Mouse (Mus musculus): ENCODE results near the gene Pebp1. TPM values are rescaled to one million over a fixed set of nuclear protein-coding genes. Genes with fewer than 3 reads are reported as not detected.
A peak's percentile ranks its signal among the peaks of the same experiment; 100 is the strongest.

The Pebp1 gene
- total RNA-seq, 2 experiments from 2014 or later, result 698 to 787 TPM

DNA sequence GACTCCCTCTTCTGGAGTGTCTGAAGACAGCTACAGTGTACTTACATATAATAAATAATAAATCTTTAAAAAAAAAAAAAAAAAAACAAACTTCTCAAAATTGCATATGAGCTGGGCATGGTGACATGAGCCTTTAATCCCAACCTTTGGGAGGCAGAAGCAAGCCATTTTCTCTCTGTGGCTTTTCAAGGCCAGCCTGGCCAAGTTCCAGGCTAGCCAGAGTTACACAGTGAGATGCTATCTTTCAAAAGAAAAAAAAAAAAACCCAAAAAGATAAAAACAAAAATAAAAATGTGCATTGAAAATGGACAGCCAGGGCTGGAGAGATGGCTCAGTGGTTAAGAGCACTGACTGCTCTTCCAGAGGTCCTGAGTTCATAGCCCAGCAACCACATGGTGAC lies 2.2 kb upstream of the Pebp1 start:
- DNase-seq (ENCODE audit: extremely low spot score in 1 of 2, low spot score in 1 of 2), result no peak

- no peak for DNase-seq (ENCODE audit: extremely low spot score in 1 of 2, low spot score in 1 of 2)
These were observed 1.1 kb downstream of the Pebp1 start for GRCm38 (mm10) chr5:117286286-117286685.

DNA sequence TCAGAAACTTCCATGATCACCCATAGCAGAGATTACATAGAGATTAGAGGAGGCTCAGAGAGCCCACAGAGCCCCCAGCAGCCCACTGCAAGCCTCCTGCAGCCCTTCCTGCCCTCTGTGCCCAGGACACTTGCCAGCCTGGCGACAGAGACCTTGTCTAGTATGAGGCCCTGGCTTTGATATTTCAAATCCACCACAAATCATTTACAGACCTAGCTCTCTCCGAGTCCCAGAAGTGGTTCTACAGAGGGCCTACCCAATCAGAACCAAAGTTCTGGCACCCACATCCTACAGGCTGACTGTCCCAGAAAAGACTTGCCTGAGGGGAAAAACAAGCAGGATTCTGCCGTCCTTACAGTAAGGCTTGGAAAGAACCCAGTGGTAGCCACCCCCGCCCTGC lies 2.2 kb downstream of the Pebp1 start:
- DNase-seq (ENCODE audit: extremely low spot score in 1 of 2, low spot score in 1 of 2), result no peak

GRCm38 (mm10) chr5:117284682-117285081 lies 2.7 kb downstream of the Pebp1 start:
- DNase-seq (ENCODE audit: extremely low spot score in 1 of 2, low spot score in 1 of 2), result no peak

DNA sequence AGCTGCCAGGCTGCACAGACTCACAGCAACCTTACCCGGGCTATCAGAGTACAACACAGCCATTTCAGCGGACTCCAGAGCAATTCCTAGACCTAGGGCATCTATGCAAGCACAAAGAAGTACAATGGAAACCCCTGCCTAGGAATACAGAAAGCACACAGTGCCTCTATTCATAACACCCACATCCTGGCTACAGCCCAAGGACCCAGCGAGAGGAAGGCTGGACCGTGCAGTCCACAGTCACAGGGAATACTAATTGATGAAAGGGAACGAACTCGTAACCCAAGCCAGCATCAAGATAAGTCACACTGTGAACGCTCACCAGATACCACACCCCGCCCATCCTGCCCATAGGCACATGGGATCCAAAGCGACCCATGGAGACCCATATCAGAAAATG lies 3.4 kb downstream of the Pebp1 start:
- DNase-seq (ENCODE audit: extremely low spot score in 1 of 2, low spot score in 1 of 2), result no peak

DNA sequence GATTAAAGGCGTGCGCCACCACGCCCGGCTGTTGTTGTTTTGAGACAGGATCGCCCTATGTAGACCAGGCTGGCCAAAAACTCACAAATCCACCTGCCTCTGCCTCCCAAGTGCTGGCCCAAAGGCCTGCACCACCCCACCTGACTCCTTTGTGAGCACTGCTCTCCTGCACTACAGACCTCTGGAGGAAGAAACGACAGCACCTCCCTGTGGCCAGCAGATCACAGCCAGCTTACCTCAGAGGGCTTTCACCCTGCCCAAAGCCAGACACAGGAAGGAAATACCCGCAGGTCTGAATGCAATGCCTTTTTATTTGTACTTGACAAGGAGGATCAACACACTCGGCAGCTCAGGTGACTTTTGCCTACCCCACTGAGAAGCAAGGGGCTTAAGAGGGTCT lies 5.1 kb downstream of the Pebp1 start:
- no peak for DNase-seq (ENCODE audit: extremely low spot score in 1 of 2, low spot score in 1 of 2)

- no peak for DNase-seq (ENCODE audit: extremely low spot score in 1 of 2, low spot score in 1 of 2)
These were observed 5.9 kb downstream of the Pebp1 start for GRCm38 (mm10) chr5:117281536-117281935.

DNA sequence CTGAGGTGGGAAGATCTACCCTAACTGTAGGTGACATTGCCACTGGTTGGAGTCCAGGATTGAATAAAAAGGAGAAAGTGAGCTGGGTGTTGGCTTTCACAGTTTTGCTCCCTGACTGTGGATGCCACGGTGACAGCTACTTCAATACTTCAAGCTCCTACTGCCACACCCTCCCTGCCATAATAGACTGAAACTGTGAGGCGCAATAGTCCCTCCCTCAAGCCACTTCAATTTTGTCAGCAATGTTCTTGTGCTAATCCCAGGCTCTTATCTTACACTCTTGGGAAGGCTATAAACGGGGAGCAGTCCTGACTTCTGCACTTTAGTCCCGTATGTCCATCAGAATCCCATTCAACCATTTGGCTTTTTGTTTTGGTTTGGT lies 7.8 kb downstream of the Pebp1 start:
- no peak for DNase-seq (ENCODE audit: extremely low spot score in 1 of 2, low spot score in 1 of 2)

DNA sequence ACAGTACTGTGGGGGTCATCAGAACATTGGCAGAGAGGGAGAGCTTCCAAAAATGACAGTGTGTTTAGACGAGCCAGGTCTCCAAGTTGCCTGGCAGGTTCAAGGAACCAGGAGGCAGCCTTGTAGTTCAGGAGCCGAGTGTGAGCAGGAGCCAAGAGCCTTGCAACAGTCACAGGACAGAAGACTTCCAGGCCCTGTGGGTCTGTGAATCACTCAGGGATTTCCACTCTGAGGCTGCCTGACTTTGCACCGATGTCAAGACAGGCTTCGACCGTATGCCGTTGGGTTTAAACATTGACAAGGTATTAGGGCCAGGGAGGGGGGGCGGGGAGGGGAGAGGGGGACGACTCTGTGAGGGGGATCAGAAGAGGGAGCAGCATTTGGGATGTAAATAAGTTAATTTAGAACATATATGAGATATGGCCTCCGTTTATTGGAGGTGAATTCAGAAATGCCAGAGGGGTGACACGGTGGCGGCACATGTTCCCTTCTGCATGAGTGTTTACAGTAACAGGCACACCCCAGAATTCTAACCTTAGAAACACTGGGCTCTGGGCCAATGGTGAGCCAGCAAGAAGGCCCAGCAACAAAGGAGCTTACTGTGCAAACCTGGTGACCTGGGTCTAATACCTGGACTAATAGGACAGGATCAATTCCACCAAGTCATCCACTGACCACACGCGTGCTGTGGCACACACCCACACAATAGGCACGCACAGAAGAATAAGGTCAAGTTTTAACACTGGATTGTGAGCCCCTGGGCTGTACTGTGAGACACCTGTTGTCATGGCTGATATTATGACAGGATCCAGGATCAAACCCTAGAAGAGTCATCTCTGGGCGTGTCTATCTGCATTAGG lies 8.4 kb downstream of the Pebp1 start:
- DNase-seq (ENCODE audit: extremely low spot score in 1 of 2, low spot score in 1 of 2), result no peak

DNA sequence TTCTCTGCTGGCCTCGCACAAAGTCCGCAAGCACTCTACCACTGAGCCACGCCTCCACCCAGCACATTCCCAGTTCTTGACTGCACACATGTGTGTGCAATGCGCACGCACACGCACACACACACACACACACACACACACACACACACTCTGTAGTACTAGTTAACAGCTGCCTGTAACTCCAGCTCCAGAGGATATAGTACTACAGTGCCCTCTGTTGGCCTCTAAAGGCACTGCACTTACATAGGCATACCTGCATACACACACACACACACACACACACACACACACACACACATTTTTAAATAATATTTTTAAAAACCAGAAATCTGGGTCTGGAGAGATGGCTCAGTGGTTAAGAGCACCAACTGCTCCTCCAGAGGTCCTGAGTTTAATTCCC lies 9.6 kb downstream of the Pebp1 start:
- no peak for DNase-seq (ENCODE audit: extremely low spot score in 1 of 2, low spot score in 1 of 2)

GRCm38 (mm10) chr5:117274817-117275216 lies 12.6 kb downstream of the Pebp1 start:
- DNase-seq (ENCODE audit: extremely low spot score in 1 of 2, low spot score in 1 of 2), result no peak

DNA sequence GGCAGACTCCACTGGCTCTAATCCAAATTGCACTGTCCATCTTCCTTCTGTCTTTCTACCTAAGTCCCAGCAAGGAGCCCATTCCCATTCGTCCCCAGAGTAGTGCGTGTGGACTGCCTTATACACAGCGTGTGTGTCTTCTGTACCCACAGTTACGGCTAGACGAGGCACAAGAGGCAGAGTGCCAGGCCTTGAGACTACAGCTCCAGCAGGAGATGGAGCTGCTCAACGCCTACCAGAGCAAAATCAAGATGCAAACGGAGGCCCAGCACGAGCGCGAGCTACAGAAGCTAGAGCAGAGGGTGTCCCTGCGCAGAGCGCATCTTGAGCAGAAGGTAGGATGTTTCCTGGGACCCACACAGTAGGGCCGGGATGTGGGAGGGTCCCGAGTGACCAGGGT lies 15.5 kb downstream of the Pebp1 start:
- peak in 1 of 2 experiments; percentile 55 for DNase-seq (ENCODE audit: extremely low spot score in 1 of 2, low spot score in 1 of 2)

DNA sequence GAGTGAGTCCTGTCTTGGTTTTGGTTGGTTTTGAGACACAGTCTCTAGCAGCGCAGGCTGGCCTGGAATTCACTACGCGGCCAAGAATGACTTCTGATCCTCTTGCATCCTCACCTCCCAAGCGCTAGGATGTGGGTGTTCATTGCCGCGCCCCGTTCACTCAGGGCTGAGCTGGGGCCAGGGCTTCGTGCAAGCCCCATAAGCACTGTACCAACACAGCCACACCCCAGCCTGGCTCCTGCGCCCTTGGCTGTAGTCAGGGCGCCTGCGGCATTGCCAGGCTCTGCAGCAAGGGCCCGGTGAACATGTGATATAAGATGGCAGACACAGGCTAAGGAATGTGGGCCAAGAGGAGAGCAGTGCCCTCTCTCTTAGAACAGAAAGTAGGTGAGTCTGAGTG lies 18.0 kb downstream of the Pebp1 start:
- DNase-seq (ENCODE audit: extremely low spot score in 1 of 2, low spot score in 1 of 2), result no peak

- no peak for DNase-seq (ENCODE audit: extremely low spot score in 1 of 2, low spot score in 1 of 2)
These were observed 18.7 kb downstream of the Pebp1 start for GRCm38 (mm10) chr5:117268749-117269148.

GRCm38 (mm10) chr5:117267913-117268312 lies 19.5 kb downstream of the Pebp1 start:
- DNase-seq (ENCODE audit: extremely low spot score in 1 of 2, low spot score in 1 of 2), result no peak

DNA sequence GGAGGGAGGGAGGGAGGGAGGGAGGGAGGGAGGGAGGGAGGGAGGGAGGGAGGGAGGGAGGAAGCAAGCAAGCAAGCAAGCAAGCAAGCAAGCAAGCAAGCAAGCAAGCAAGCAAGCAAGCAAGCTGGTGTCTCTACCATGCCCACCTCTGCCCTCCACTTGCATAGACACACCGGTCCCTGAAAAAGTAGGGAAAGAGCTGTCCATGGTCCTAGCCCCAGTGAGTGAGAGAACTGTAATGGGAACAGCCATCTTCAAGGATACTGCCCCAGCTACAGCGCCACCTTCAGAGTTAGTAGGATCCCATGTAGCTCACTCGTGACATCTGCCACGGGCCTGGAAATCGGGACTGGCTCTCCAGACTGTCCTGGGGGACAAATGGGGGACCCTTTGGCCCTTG lies 22.7 kb downstream of the Pebp1 start:
- no peak for DNase-seq (ENCODE audit: extremely low spot score in 1 of 2, low spot score in 1 of 2)

DNA sequence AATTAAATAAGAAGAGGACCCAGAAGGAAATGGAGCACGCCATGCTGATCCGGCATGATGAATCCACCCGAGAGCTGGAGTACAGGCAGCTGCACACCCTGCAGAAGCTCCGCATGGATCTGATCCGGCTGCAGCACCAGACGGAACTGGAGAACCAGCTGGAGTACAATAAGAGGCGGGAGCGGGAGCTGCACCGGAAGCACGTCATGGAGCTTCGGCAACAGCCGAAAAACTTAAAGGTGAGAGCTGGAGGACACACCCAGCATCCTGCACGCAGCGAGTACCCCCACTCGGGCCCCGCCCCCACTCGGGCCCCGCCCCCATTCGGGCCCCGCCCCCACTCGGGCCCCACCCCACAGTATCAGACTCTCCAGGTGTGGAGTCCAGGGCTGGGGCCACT lies 23.9 kb downstream of the Pebp1 start:
- no peak for DNase-seq (ENCODE audit: extremely low spot score in 1 of 2, low spot score in 1 of 2)

DNA sequence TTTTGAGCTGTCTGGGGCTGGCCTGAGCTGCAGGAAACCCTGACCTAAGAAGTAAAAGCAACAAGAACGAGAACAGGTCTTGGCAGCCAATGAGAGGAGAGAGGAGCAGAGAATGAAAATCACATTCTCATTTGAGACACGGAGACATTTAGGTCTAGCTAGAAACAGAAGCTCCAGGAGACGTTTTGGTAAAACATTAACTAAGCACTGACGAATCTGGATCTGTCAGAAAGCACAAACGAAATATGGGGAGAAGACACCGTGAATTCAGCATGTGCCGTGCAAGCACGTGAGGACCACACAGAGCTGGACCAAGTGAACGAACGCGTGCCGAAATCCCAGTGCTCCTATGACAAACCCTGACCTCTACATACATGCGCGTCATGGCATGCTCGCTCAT lies 29.1 kb downstream of the Pebp1 start:
- no peak for DNase-seq (ENCODE audit: extremely low spot score in 1 of 2, low spot score in 1 of 2)

GRCm38 (mm10) chr5:117251763-117252162 lies 35.7 kb downstream of the Pebp1 start:
- DNase-seq (ENCODE audit: extremely low spot score in 1 of 2, low spot score in 1 of 2), result no peak

DNA sequence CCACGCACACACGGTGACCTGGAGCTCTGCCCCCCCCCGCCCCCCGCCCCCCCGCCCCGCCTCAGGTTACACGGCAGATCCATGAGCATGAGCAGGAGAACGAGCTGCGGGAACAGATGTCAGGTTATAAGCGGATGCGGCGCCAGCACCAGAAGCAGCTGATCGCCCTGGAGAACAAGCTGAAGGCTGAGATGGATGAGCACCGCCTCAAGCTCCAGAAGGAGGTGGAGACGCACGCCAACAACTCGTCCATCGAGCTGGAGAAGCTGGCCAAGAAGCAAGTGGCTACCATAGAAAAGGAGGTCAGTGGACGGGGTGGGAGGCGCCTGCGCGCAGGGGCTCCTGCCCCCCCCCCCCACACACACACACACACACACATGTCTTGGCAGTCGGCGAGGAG lies 36.6 kb downstream of the Pebp1 start:
- no peak for DNase-seq (ENCODE audit: extremely low spot score in 1 of 2, low spot score in 1 of 2)

DNA sequence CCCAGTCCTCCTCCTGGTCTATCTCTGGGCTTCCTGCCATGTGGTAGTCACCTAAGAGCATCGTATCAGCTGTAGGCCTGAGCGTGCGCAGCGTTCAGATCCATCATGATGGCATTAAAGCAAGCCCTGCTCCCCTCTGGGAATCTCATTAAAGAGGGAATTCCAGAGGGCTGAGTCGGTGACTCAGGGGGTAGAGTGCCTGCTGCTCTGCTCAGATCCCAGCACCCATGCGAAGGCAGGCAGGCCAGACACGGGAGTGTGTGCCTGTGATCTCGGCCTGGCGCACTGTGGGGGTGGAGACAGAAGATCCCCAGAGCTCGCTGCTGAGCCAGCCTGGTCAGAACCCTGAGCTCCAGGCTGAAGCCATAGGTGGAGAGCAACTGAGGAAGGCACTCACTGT lies 39.1 kb downstream of the Pebp1 start:
- no peak for DNase-seq (ENCODE audit: extremely low spot score in 1 of 2, low spot score in 1 of 2)

- DNase-seq (ENCODE audit: extremely low spot score in 1 of 2, low spot score in 1 of 2), result no peak
These were observed 42.3 kb downstream of the Pebp1 start for GRCm38 (mm10) chr5:117245170-117245569.
